Mouse (Mus musculus) macrophage (primary cell): Measurements from ENCODE around the gene Rab25. TPM values are rescaled to one million over a fixed set of nuclear protein-coding genes. Genes with fewer than 3 reads are reported as not detected.

ENCODE experiments used
- H3K27ac ChIP-seq: fragments of 350-480 bp; formaldehyde crosslinking; 2 replicates; pipeline ENCODE4 v1.9.0; 2021
- H3K36me3 ChIP-seq: fragments of 350-480 bp; formaldehyde crosslinking; 2 replicates; pipeline ENCODE4 v1.9.0; 2021; ENCODE audit errors: inconsistent target
- H3K4me3 ChIP-seq: fragments of 350-480 bp; formaldehyde crosslinking; 2 replicates; pipeline ENCODE4 v1.9.0; 2021; ENCODE audit errors: inconsistent target
- H3K79me2 ChIP-seq: fragments of 350-480 bp; formaldehyde crosslinking; 2 replicates; pipeline ENCODE4 v1.9.0; 2021; ENCODE audit errors: inconsistent target
- WGBS: methylation state at CpG from one replicate; pipeline ENCODE4 v1.1.7; 2026; ENCODE audit warnings: inconsistent platforms; ENCODE audit not compliant: missing documents; 5-methylcytosine and 5-hydroxymethylcytosine counted together
- polyA plus RNA-seq: library from polyadenylated mRNA; stranded (reverse); fragments of 250-400 nt; gene quantifications from 3 replicates; pipeline ENCODE4 v1.2.4, GENCODE M21; 2018; ENCODE audit warnings: inconsistent platforms

Gene Rab25
- polyA plus RNA-seq, 1 experiment from 2014 or later, result not detected

DNA sequence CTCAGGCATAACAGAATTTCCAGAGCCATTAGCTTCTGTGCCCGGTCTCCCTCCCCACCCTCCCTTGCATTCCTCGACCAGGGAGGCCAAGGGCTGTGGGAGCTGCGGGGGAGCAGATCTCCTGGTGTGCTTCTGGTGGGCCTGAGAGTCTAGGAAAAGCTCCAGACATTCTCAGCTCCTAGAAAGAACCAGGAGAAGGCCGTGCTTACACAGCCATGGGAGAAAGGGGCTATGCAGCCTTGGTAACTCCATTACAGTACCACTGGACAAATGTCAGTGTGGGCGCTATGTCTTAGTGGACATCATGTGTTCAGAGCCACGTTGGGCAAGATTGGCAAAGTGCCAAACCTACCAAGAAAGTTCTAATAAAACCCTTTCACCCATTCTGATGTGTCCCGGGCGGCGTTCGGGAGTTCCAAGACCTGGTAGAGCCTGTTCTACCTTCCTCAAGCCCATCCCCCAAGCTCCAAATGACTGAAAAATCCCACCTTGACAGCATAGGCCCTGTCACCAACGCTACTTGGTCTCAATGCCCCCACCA, 46.0 kb downstream of the Rab25 start:
- Histone ChIP-seq H3K79me2 (peaks cover 57% of the 10 kb centered on the region), H3K36me3 (no peaks in the 10 kb centered on the region), H3K27ac (peak overlapping the region; percentile 82), H3K4me3 (peak overlapping the region; percentile 79)
- WGBS, result 79% methylated on average over 10 of the region's 11 CpGs

DNA sequence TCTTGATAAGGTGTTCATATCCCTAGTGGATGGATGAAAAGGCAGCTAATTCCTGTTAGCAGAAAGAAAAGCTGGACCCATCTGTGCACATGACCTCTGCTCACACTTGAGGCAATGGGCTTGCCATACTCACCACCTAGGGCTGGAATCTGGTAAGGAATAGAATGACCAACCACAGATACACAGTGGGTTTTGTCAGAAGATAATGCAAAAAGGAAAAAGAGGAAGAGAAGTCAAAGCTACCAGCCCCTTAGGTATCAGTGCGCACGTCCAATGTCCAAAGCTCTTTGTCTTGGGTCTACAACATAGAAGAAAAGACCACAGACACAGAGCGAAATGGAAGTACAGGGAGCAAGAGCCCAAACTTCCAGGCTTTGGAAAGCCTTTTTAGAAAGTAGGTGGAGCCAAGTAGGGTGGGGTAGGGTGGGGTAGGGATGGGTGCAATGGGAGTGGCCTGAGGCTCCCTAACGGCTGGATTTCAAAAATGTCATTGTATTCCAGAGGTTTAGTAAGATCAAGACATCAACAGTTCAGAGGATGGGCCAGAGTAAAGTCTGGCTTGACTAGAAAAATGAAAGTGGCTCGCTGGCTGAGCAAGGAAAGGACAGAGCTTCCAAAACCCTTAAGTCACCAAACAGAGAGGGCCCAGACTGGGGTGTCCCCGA, 46.6 kb downstream of the Rab25 start:
- no peaks in the 10 kb centered on the region for H3K36me3 ChIP-seq
- H3K4me3 ChIP-seq, result peak overlapping the region; percentile 79
- 64% methylated on average over 6 of the region's 6 CpGs for WGBS
- peak overlapping the region; percentile 82 for H3K27ac ChIP-seq
- peaks cover 63% of the 10 kb centered on the region for H3K79me2 ChIP-seq

DNA sequence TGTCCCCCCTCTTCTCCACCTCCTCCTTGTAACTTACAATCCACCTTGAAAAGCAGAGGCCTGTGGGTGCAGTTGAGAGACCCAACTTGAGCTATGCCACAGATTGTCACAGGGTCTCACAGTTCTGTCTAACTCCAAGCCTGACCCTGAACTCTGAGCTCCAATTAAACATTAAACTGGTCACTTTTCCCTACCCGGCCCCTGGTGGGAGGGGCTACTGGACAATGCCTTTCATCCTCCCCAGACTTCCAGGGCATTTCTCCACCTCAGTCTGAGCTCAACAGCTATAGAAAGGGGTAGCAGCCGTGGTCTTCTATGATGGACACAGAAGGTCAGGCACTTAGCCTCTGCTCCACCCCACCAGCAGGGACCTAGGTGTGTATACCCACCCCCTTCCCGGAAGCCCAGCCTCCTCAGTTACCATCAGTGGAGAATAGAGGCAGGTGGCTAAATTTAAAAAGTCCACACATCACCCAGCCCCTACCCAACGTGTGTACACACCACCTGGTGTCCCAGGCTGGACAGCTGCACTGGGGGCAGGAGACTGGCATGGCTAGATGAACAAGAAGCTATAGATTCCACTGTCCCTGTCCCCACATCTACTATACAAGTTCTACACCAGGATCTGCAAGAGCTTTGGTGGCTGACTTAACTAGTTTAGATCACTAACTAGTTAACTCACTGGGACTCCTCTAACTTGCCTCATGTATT, 47.3 kb downstream of the Rab25 start:
- no peaks in the 10 kb centered on the region for H3K36me3 ChIP-seq
- H3K27ac ChIP-seq, result peak overlapping the region; percentile 82; the same call in 1 of the 2 replicates
- 78% methylated on average over 4 of the region's 4 CpGs for WGBS
- peaks cover 70% of the 10 kb centered on the region for H3K79me2 ChIP-seq
- H3K4me3 ChIP-seq, result peak overlapping the region; percentile 79

DNA sequence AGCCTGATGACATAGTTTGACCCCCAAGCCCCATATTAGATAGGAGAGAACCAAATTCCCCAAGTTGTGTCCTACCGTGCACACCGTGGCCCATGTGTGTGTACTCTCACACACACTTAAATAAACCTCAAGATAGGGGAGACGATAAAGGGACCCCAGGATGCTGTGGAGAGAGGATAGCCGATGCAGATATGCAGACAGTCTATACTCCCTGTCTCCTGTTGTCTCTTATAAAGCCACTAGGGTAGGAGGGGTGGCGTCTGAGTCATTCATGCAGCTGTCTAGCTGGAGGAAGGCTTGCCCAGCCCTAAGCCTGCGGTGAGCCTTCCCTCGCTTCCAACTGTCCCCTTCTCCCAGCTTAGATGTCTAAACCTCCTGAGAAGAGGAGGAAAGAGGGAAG, 48.0 kb downstream of the Rab25 start:
- Histone ChIP-seq H3K27ac (no peak overlapping the region), H3K36me3 (no peaks in the 10 kb centered on the region), H3K79me2 (peaks cover 77% of the 10 kb centered on the region), H3K4me3 (no peak overlapping the region)
- 70% methylated on average over 5 of the region's 7 CpGs for WGBS

DNA sequence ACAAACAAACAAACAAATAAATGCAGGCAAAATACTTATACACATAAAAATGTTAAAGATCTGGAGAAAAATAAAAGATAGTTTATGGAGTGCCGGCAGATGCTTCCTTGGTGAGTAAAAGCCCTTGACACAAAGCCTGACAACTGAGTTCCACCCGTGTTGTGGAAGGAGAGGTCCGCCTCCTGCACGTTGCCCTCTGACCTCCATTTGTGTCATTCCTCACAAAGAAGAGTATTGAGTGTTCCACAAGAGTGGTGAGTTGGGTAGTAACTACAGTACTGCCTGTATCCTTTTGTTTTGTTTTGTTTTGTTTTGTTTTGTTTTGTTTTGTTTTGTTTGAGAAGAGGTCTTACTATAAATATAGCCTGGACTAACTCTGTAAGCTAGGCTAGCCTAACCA, 48.5 kb downstream of the Rab25 start:
- Histone ChIP-seq H3K27ac (no peak overlapping the region), H3K36me3 (no peaks in the 10 kb centered on the region), H3K4me3 (no peak overlapping the region), H3K79me2 (peaks cover 82% of the 10 kb centered on the region)
- WGBS, result 91% methylated on average over 4 of the region's 4 CpGs

DNA sequence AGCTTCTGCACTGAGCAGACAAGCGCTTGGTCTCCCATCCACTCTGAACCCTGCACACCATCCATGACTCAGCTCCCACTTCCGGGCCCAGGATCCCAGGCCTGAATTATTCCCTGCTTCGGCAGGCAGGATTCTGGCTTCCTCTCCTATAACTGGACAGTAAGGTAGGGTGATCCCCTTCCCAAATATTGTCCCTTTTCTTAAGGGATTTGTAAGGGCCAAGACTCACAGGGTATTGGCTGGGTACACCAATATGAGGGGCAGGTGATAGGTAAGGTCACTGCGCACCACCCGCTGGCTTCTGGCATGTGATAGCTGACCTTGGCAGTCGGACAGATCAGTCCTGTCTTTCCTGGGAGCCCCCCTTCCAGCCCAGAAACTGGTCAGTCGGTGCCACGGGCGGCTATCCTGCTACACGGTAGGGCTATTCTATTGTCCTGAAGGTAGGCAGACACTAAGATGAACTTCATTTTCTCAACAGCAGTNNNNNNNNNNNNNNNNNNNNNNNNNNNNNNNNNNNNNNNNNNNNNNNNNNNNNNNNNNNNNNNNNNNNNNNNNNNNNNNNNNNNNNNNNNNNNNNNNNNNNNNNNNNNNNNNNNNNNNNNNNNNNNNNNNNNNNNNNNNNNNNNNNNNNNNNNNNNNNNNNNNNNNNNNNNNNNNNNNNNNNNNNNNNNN, 52.2 kb downstream of the Rab25 start:
- 92% methylated on average over 10 of the region's 10 CpGs for WGBS
- Histone ChIP-seq H3K27ac (peak overlapping the region; percentile 87), H3K4me3 (no peak overlapping the region), H3K36me3 (no peaks in the 10 kb centered on the region), H3K79me2 (peaks cover 90% of the 10 kb centered on the region)

DNA sequence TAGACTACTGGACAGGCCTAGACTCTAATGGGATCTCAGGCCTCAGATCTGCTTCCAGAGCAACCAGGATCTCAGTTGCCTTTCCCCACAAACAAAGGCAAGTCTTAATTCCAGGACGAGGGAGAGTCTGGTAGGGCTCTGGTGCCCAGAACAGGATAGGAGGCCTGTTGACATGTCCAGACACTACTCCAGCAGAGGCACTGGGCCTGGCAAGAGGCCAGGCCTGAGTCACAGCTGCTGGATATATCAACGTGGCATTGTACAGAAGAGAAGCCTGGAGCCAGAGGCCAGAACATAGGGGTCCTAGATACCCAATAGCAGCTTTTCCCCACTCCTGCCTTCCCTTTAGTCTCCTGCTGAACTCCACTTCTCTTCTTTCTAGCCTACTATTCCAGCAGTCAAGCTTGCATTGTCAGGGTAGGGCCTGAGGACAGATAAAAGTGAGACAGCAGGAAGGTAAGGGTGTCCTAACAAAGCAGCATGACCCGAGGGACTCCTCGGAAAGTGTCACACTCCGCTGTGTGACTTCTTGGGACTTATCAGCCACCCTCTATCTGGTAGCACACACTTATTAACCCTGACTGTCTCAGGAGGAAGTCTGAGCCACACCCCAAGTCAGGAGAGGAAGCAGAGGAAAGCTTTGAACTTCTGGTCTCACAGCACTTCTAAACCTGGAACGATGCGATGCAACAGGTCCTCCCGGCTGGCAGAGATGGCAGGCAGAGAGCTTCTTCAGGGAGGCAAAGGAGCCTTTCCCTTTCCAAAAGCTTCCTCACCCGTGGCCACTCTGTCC, 53.1 kb downstream of the Rab25 start:
- Histone ChIP-seq H3K27ac (peak overlapping the region; percentile 87), H3K36me3 (no peaks in the 10 kb centered on the region)
- WGBS, result 56% methylated on average over 9 of the region's 9 CpGs

DNA sequence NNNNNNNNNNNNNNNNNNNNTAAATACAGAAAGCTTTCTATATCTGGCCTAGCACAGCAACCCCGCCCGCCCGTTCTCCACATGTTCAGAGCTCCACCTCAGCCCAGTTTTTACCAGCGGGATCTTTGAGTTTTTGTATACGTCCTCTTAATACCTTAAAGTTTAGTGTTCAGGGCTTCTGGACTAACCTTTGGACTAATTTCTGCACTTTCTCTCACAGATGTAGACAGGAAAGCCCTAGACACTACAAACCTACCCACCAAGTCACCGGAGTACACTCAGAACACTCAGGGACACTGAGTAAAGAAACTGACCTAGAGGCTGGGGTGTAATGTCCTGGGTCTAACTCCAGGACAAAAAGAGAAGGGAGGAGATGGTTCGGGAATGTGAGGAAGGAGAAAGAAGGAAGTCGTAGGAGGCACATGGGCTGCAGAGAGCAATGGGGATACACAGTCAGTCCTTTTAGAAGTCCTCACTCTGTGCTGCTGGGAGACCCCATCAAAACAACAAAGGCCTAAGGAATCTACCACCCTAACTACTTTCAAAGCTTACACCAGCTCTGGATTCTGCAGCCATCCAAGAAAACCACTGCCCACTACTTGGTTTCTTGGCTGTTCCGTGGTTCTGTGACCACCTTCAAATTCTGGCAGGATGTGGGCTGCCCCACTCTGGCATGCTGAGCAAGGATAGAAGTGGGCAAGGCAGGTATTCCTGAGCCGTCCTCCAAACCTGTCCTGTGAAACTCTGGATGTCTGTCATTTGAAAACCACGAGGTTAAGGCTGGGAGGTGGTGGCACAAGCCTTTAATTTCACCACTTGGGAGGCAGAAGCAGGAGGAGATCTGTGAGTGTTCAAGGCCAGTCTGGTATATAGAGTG, 54.2 kb downstream of the Rab25 start:
- Histone ChIP-seq H3K4me3 (no peak overlapping the region), H3K79me2 (peaks cover 90% of the 10 kb centered on the region), H3K27ac (peak overlapping the region; percentile 87), H3K36me3 (no peaks in the 10 kb centered on the region)
- WGBS, result 66% methylated on average over 11 of the region's 11 CpGs

More for the DNA sequence above, 53.1 kb downstream of the Rab25 start:
- peaks cover 90% of the 10 kb centered on the region for H3K79me2 ChIP-seq
- no peak overlapping the region for H3K4me3 ChIP-seq

Other genes starting within 250 kb of the Rab25 start
- 347 to 461 TPM (median 393 TPM) in 3 replicates for gene Glmp, start 223.3 kb downstream of the Rab25 start, polyA plus RNA-seq
- 0.13 to 0.59 TPM (median 0.42 TPM) in 3 replicates for gene Tmem79, start 212.2 kb downstream of the Rab25 start, polyA plus RNA-seq
- gene Smg5, start 212.0 kb downstream of the Rab25 start, polyA plus RNA-seq, result 14.9 to 23.8 TPM (median 23.6 TPM) in 3 replicates
- gene Paqr6, start 183.7 kb downstream of the Rab25 start, polyA plus RNA-seq, result not detected in 3 replicates
- not detected in 3 replicates for gene Bglap3, start 175.6 kb downstream of the Rab25 start, polyA plus RNA-seq
- not detected in 3 replicates for gene Bglap2, start 169.6 kb downstream of the Rab25 start, polyA plus RNA-seq
- not detected in 3 replicates for gene Bglap, start 163.8 kb downstream of the Rab25 start, polyA plus RNA-seq
- gene Pmf1, start 138.0 kb downstream of the Rab25 start, polyA plus RNA-seq, result 20.9 to 38.7 TPM (median 26.5 TPM) in 3 replicates
- gene Slc25a44, start 123.2 kb downstream of the Rab25 start, polyA plus RNA-seq, result 23.0 to 38.3 TPM (median 30.3 TPM) in 3 replicates
- gene Sema4a, start 87.1 kb downstream of the Rab25 start, polyA plus RNA-seq, result 7.3 to 33.5 TPM (median 7.7 TPM) in 3 replicates
- 96.7 to 217 TPM (median 105 TPM) in 3 replicates for gene Lmna, start 38.3 kb downstream of the Rab25 start, polyA plus RNA-seq
- 0.08 to 0.10 TPM (median 0.10 TPM) in 3 replicates for gene Mex3a, start 15.9 kb downstream of the Rab25 start, polyA plus RNA-seq
- gene Lamtor2, start 4.8 kb upstream of the Rab25 start, polyA plus RNA-seq, result 164 to 206 TPM (median 186 TPM) in 3 replicates
- gene Ubqln4, start 5.5 kb upstream of the Rab25 start, polyA plus RNA-seq, result 26.3 to 31.7 TPM (median 26.5 TPM) in 3 replicates
- 108 to 122 TPM (median 113 TPM) in 3 replicates for gene Ssr2, start 27.6 kb upstream of the Rab25 start, polyA plus RNA-seq
- 83.0 to 111 TPM (median 86.2 TPM) in 3 replicates for gene Arhgef2, start 57.7 kb upstream of the Rab25 start, polyA plus RNA-seq
- gene Rxfp4, start 104.8 kb upstream of the Rab25 start, polyA plus RNA-seq, result not detected in 3 replicates
- 23.7 to 38.1 TPM (median 25.0 TPM) in 3 replicates for gene Khdc4, start 137.5 kb upstream of the Rab25 start, polyA plus RNA-seq
- gene Rit1, start 168.5 kb upstream of the Rab25 start, polyA plus RNA-seq, result 63.4 to 99.3 TPM (median 90.4 TPM) in 3 replicates
- 6.1 to 6.8 TPM (median 6.2 TPM) in 3 replicates for gene Syt11, start 226.9 kb upstream of the Rab25 start, polyA plus RNA-seq